Mouse (Mus musculus): Measurements from ENCODE around the gene Cfap298.

Gene Cfap298

DNA sequence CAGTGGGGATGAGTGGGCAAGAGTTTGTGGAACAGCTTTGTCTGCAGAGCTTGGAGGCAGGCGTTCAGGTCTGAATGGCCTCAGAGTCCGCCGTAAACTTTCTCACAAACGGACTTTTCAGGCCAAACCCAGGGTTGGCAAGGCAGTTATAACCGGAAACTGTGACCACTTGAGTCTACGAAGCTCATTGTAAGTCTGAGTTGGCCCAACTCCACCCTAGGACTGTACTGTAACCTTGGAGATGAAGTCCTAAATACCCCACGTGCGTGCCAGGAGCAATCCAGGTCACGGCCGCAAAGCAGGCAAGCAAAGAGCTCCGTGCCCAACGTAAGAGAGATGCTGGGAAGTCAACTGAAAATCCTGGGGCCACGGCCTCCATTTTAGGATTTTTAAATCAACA, 23.1 kb downstream of the Cfap298 start:
- DNase-seq (ENCODE audit: low spot score) = no peak

DNA sequence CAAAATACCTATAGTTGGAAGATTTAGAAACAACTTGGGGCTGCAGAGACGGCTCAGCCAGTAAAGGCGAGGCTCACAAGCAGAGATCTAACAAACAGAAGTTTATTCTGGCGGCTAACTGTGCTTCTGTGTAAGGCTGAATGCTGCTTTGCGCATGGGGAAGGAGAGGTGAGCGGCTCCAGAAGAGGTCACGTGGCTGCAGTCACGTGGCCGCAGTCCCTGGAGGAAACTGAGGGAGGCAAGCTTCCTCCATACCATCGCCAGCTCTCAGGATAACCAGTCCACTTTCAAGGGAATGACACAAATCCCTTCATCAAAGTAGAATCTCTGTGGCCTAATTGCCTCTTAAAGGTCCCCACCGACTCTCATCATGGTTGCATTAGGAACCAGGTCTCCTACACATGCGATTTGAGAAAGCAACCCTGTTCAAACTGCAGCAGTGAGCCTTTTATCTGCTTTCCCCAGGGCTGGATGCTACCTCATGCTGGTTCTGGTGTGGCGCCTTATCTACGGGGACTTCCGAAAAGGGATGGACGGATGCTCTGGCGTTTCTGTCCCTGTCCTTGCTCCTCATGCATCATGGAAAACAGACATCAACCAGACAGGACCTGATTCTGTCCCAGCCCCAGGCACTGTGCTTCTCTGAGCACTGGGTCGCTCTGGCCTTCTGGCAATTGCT, 23.9 kb downstream of the Cfap298 start:
- no peak for DNase-seq (ENCODE audit: low spot score)

- DNase-seq (ENCODE audit: low spot score) = no peak
Observed at GRCm38 (mm10) chr16:90907250-90907649, 27.7 kb downstream of the Cfap298 start.

GRCm38 (mm10) chr16:90903300-90903699, 31.6 kb downstream of the Cfap298 start:
- no peak for DNase-seq (ENCODE audit: low spot score)

GRCm38 (mm10) chr16:90901364-90901763, 33.5 kb downstream of the Cfap298 start:
- DNase-seq (ENCODE audit: low spot score) = no peak

- DNase-seq (ENCODE audit: low spot score) = peak; percentile 38
Observed at GRCm38 (mm10) chr16:90899498-90899897, 35.4 kb downstream of the Cfap298 start.

- DNase-seq (ENCODE audit: low spot score) = peak; percentile 92
Observed at GRCm38 (mm10) chr16:90897651-90898050, 37.3 kb downstream of the Cfap298 start.

GRCm38 (mm10) chr16:90893792-90894191, 41.1 kb downstream of the Cfap298 start:
- DNase-seq (ENCODE audit: low spot score) = no peak

- no peak for DNase-seq (ENCODE audit: low spot score)
Observed at GRCm38 (mm10) chr16:90893019-90893418, 41.9 kb downstream of the Cfap298 start.

DNA sequence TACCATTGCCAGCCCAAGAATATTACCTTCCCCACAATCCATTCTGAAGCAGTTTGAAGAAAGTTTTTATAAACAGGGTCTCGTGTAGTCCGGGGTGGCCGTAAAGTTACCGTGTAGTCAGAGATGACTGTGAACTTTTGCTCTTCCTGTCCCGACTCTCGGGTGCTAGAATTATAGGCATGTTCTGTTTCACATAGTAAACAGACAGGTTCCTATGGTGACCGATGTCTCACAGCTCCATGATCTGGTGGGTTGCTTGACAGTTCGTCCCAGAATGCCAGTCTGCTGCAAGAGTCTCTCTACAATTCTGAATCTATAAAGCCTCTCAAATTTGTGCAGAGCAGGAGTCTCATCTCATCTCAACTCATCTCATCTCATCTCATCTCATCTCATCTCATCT, 42.8 kb downstream of the Cfap298 start:
- DNase-seq (ENCODE audit: low spot score) = no peak

DNA sequence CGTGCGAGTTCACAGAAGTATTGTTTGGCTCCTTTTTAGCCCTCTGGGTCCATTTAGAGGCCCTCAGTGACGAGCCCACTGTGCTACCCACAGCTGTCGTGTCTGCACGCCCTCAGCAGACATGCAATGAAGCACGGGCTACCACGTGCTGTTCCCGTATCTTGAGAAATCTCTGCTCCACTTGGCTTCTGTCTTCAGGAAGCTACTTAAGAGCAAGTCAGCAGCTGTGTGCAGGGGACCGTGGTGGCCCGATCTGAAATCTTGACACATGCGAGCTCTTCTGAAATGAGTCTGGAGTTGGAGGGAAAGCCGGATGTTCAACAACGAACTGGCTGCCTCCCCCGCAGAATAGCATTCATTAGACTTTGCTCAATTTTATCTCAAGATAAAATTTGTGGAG, 43.3 kb downstream of the Cfap298 start:
- DNase-seq (ENCODE audit: low spot score) = no peak

DNA sequence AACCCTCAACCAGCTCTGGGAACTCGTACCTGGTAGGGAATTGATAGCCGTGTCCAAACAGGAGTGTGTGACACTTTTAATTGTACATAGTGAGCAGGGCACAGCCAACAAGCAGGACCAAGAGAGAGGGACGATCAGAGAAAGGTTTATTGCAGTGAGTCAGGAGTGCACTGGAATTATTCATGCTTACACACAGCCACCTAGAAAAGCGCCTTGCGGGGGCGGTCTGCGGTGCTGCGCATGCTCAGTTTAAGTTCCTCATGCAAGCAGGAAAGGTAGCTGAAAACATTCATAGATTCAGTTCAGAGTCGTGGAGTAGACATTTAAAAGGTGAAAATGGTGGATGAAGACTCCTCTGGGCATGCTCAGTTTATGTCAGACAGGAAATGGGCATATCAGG, 44.2 kb downstream of the Cfap298 start:
- no peak for DNase-seq (ENCODE audit: low spot score)

DNA sequence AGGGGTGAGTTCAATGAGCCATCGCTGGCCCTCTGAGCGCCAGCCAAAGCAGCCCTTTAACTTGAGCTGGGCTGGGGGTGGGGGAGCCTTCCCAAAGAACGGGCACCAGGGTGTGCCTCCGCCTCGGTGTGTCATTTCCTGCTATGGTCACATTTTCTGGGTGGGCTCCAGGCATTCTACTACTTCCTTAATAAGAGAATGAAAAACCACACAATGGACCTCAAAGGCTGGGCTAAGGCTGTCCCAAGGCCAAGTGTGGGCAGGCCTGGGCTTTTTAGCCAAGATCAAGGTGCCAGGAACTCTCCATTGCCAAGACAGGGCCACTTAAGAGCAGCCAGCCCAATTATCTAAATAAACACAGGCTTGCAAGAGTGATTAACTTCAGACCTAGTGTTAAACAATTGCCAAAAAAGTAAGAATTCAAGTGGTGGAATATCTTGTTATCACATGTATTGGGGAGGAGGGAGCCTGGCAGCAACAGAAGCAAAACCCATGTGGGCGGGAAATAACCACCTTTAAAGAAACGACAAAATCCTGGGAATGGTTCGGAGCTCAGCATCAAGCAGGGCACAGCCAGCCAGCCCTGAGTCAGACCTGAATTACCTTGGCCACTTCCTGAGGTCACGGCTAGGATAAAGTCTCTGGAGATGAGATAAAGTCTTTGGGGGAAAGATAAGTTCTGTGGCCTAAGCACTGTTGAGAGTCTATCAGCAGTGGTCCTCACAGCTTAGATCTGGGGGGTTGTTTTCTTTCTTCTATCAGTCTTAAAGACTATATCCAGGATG, 48.9 kb downstream of the Cfap298 start:
- DNase-seq (ENCODE audit: low spot score) = peak; percentile 54

DNA sequence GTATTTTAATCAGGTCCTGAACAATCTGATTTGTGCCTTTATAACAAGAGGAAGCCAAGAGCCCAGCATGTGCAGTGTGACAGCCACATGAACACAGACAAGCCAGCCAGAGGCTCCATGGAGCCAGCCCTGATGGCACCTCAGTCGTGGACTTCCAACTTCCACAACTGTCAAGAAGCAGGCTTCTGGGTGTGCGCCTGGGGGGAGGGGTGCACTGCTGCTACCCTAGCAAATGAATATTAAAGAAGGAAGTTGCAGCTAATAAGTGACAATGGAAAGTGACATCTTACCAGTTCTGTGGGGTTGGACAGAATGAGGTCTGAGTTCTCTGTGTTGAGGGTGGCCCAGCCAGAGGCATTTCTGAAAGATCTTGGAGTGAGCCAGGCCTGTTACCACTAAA, 49.6 kb downstream of the Cfap298 start:
- DNase-seq (ENCODE audit: low spot score) = no peak

GRCm38 (mm10) chr16:90882501-90882977, 52.4 kb downstream of the Cfap298 start:
- DNase-seq (ENCODE audit: low spot score) = peak; percentile 76

DNA sequence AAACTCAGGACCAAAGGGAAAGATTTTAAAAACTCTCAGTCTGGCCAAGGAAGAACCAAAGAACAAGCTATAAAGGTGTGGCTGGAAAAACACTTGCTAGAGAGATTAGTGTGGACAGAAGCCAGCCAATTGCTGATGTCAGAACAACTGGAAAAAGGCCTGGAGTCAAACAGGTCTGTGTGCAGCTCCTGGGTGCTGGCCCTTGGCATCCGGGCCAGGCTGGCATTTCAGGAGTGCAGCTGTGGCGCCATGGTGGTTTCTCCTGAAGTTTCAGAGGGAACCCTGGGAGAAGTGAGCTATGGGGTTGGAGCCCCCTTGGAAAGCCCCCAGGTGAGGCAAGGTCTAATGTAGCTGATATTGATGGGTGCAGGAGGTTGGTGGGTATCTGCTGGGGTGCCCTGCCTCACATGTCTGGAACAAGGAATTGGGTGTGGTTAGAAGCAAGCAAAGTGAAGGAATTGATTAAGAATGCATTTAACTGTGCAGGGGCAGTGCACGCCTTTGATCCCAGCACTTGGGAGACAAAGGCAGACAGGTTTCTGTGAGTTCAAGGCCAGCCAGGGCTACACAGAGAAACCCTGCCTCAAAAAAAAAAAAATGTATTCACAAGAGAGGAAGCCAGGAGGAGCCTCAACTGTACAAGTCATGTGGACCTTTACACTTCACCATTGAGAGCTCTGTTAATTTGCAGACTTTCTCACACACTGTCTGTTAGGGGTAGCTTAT, 56.6 kb downstream of the Cfap298 start:
- no peak for DNase-seq (ENCODE audit: low spot score)

Data from adipocyte (in vitro differentiated cells).